Mouse (Mus musculus) ES-E14 (cell line): ENCODE data around the gene Cog4. TPM values are rescaled to one million over a fixed set of nuclear protein-coding genes. Genes with fewer than 3 reads are reported as not detected.

Experiments used
- DNase-seq: peaks from one replicate; pipeline ENCODE4 v3.0.0-alpha.2; 2013; ENCODE audit warnings: low read depth, low spot score
- H3K27ac ChIP-seq: 2 replicates; pipeline ENCODE4 v1.5.1; 2012; ENCODE audit warnings: low read depth, mild to moderate bottlenecking, low read length, moderate library complexity, mixed read lengths; ENCODE audit not compliant: poor library complexity, insufficient read depth, severe bottlenecking
- H3K36me3 ChIP-seq: 2 replicates; pipeline ENCODE4 v1.6.1; 2012; ENCODE audit warnings: mild to moderate bottlenecking, low read length, moderate library complexity, mixed read lengths; ENCODE audit not compliant: control insufficient read depth, poor library complexity, insufficient read depth, severe bottlenecking
- H3K4me1 ChIP-seq, 2 experiments: fragments of 150-350 bp in 1 of 2; sonication (generic) in 1 of 2; 2 replicates each; pipeline ENCODE4 v1.6.1; 2012; ENCODE audit warnings: low read length in 2 of 2, mild to moderate bottlenecking in 1 of 2, mixed read lengths in 1 of 2; ENCODE audit not compliant: control insufficient read depth in 2 of 2, insufficient read depth in 2 of 2, poor library complexity in 1 of 2
- H3K4me3 ChIP-seq, 2 experiments: fragments of 150-350 bp in 1 of 2; sonication (generic) in 1 of 2; 2 replicates each; pipeline ENCODE4 v1.5.1; 2012; ENCODE audit warnings: low read length in 2 of 2, low read depth in 1 of 2, mild to moderate bottlenecking in 1 of 2, mixed read lengths in 1 of 2; ENCODE audit not compliant: insufficient read depth in 1 of 2, poor library complexity in 1 of 2, severe bottlenecking in 1 of 2
- H3K9ac ChIP-seq: 2 replicates; pipeline ENCODE4 v1.6.1; 2012; ENCODE audit warnings: low read depth, mild to moderate bottlenecking, low read length, mixed read lengths; ENCODE audit not compliant: poor library complexity, insufficient read depth, severe bottlenecking
- H3K9me3 ChIP-seq: fragments of 150-350 bp; sonication (generic); 2 replicates; pipeline ENCODE4 v1.6.1; 2012; ENCODE audit warnings: low read depth, mild to moderate bottlenecking, low read length; ENCODE audit not compliant: control insufficient read depth, insufficient read depth
- CHD2 ChIP-seq: IDR thresholded peaks from 2 replicates; pipeline ENCODE4 v1.6.1; 2014; ENCODE audit warnings: mild to moderate bottlenecking, low read depth, low read length, inconsistent platforms
- HCFC1 ChIP-seq: IDR thresholded peaks from 2 replicates; pipeline ENCODE4 v1.6.1; 2012; ENCODE audit warnings: low read length, inconsistent platforms, borderline replicate concordance; ENCODE audit not compliant: insufficient read depth
- MAFK ChIP-seq: IDR thresholded peaks from 2 replicates; pipeline ENCODE4 v1.6.1; 2014; ENCODE audit warnings: mild to moderate bottlenecking, low read depth, low read length, inconsistent platforms; ENCODE audit not compliant: insufficient read depth
- ZC3H11A ChIP-seq: IDR thresholded peaks from 2 replicates; pipeline ENCODE4 v1.6.1; 2012; ENCODE audit warnings: low read depth, mild to moderate bottlenecking, inconsistent platforms, low read length, borderline replicate concordance
- ZNF384 ChIP-seq: IDR thresholded peaks from 2 replicates; pipeline ENCODE4 v1.6.1; 2012; ENCODE audit warnings: low read depth, low read length, inconsistent platforms
- in situ Hi-C, 2 experiments: fragments of 600-800 bp; cut with MboI; formaldehyde crosslinking; loops; one replicate each; pipeline ENCODE4 v1.15.1; 2025; ENCODE audit warnings: low sequenced_read_pairs in 2 of 2, inconsistent platforms in 1 of 2; ENCODE audit not compliant: unreplicated experiment in 2 of 2
- total RNA-seq: library from RNA; depleted of rRNA; stranded (reverse); fragments of 300-350 nt; gene quantifications from 2 replicates; pipeline ENCODE4 v1.2.3, GENCODE M21; 2012

The Cog4 gene
- total RNA-seq, 1 experiment: 64.7 TPM

GRCm38 (mm10) chr8:110804825-110805514 is 41.4 kb upstream of the Cog4 start:
- H3K27ac ChIP-seq: no peak overlapping the region
- no peaks in the 10 kb centered on the region for H3K9me3 ChIP-seq
- H3K36me3 ChIP-seq: peaks cover 9% of the 10 kb centered on the region
- peaks cover 0 to 12% of the 10 kb centered on the region in 2 experiments; a peak in 1 of 4 replicates for H3K4me1 ChIP-seq
- TF ChIP-seq MAFK: no peak
- TF ChIP-seq HCFC1: no peak
- 0 out of 2 replicates have a peak, but pooled peaks have one; percentile 35 for TF ChIP-seq ZNF384
- TF ChIP-seq ZC3H11A: no peak
- no peak for DNase-seq
- in situ Hi-C loops: no loop called here
- H3K9ac ChIP-seq: no peak overlapping the region
- H3K4me3 ChIP-seq: no peak overlapping the region

DNA sequence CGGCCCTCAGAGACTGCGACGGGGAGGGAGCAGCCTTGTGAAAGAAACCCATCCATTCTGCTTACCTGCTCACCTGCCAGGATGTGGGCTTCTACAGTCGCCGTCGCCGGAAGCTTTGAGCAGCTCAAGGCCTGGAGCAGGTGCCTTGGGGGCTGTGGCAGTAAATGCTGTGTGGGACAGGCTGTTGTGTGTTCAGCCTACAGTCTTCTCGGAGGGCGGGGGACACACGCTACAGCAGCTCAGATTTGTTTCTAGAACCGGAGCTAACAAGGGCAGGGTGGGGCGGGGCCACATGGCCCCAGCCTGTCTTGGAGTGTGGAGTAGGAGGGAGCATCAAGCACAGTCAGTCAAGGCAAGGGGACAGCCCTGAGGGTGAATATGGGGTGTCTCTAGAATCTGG is 40.7 kb upstream of the Cog4 start, which contains the start of gene Il34:
TSS of gene Il34 (minus strand) at position 256 of the 400 bp plus-strand sequence.
- Histone ChIP-seq H3K27ac (peak within 1 kb of the TSS; percentile 25; the same call in 1 of the 2 replicates), H3K4me1 (peaks cover 0 to 12% of the 10 kb centered on the region in 2 experiments; a peak in 2 of 4 replicates), H3K9me3 (no peaks in the 10 kb centered on the region), H3K36me3 (peaks cover 13% of the 10 kb centered on the region), H3K9ac (peak within 1 kb of the TSS; percentile 55), H3K4me3 (peak within 1 kb of the TSS in 1 of 2 experiments; percentile 45; a peak in 1 of 4 replicates)
- in situ Hi-C loops: no loop called here
- no peak for DNase-seq
- no peak for TF ChIP-seq CHD2
- TF ChIP-seq HCFC1: no peak
- no peak for TF ChIP-seq MAFK
- TF ChIP-seq ZC3H11A: no peak
- no peak for TF ChIP-seq ZNF384

DNA sequence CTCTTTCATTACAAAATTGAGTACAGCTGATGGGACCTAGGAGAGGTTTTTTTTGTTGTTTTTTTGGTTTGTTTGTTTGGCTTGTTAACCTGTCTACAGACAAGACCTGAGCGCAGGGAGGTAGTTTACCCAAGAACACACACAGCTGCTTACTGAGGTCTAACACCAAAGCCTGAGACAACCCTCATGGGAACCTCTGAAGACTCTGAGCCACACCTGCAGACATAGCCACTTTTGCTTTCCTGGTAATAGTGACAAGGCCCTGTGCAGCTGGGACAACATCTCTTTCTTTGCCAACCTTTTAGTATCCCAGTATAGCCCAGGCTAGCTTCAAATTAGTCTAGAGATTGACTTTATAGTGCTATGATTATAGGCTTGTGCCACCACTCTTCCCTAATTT is 40.3 kb upstream of the Cog4 start:
- in situ Hi-C loops: no loop called here

DNA sequence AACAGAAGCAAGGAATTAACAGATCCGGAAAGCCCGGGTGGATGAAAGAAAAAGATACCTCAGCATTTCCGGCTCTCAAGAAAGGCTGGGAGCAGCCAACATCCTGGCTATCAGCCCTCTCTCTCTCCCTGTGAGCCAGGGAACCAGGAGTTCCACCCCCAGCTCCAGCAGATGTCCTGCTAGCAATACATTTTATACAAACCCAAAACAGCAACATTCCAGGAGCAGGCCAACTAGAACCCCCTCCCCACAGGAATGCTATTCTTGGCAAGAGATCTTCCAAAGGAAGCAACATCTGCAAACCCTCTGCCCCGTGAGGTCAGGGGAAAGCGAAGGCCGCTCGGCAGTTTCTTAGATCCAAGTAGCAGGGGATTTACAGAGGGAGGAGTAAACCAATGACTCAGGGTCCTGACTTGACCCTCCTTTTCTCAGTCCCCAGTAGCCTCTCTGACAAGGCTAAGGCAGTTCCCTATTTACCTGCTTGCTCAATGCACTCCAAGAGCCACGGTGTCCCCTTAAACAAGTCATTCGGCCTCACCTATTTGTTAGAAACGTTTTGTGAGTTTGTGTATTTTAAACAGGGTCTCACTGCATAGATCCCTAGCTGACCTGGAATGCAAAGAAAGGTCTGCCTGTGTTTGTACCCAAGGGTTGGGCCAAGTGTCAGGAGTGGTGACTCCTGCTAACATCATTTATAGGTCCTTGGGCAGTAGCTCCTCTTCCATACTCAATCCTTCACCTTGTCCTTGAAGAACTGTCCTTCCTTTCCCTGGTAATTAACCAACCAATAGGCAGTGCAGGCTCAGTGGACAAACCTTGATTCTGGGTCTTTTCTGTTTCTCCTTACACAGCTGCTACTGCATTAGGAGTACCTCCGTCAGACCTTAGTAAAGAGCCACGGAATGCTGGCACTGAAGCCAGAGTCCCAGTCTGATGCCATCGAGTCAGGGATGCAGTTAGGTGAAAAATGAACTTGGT is 37.6 kb upstream of the Cog4 start:
- in situ Hi-C loops: no loop called here
- no peak overlapping the region for H3K4me3 ChIP-seq
- peaks cover 39% of the 10 kb centered on the region for H3K36me3 ChIP-seq
- H3K9ac ChIP-seq: no peak overlapping the region
- peaks cover 0 to 12% of the 10 kb centered on the region in 2 experiments; a peak in 2 of 4 replicates for H3K4me1 ChIP-seq
- peak overlapping the region; percentile 50; the same call in 1 of the 2 replicates for H3K27ac ChIP-seq
- no peak for DNase-seq
- TF ChIP-seq MAFK: peak; percentile 63
- TF ChIP-seq HCFC1: no peak
- H3K9me3 ChIP-seq: no peaks in the 10 kb centered on the region

More for the DNA sequence above, 40.3 kb upstream of the Cog4 start:
- no peak overlapping the region for H3K9ac ChIP-seq
- H3K4me3 ChIP-seq: no peak overlapping the region
- peaks cover 0 to 12% of the 10 kb centered on the region in 2 experiments; a peak in 2 of 4 replicates for H3K4me1 ChIP-seq
- H3K27ac ChIP-seq: no peak overlapping the region
- H3K36me3 ChIP-seq: peaks cover 17% of the 10 kb centered on the region
- DNase-seq: no peak
- no peaks in the 10 kb centered on the region for H3K9me3 ChIP-seq
- no peak for TF ChIP-seq ZNF384
- no peak for TF ChIP-seq ZC3H11A
- no peak for TF ChIP-seq MAFK
- no peak for TF ChIP-seq HCFC1
- no peak for TF ChIP-seq CHD2
